Mouse (Mus musculus): Measurements from ENCODE around the gene Sez6l.

DNA sequence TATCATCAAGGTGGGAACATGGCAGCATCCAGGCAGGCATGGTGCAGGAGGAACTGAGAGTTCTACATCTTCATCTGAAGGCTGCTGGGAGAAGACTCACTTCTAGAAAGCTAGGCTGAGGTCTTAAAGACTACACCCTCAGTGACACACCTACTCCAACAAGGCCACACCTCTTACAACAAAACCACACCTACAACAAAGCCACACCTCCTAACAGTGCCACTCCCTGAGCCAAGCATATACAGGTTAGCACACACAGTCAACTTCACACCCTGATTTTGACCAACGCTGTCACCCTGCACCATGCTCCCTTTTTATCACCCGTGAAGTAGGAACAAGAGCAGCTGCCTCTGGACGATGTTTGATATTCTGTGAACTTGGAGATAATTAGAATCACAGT lies 42.4 kb upstream of the Sez6l start:
- TF ChIP-seq ZC3H11A (IDR thresholded peaks at IDR 0.05; ENCODE audit: borderline replicate concordance, low read depth, low read length) (no peak), CHD2 (IDR thresholded peaks at IDR 0.05; ENCODE audit: low read depth, low read length) (no peak), ZNF384 (IDR thresholded peaks at IDR 0.05; ENCODE audit: low read depth, low read length) (no peak), MAFK (IDR thresholded peaks at IDR 0.05; ENCODE audit: insufficient read depth, low read depth, low read length) (no peak)

Data from ES-E14 (cell line).